Mouse (Mus musculus): ENCODE measurements around the gene Cdk5rap1.
A peak's percentile ranks its signal among the peaks of the same experiment; 100 is the strongest.

DNA sequence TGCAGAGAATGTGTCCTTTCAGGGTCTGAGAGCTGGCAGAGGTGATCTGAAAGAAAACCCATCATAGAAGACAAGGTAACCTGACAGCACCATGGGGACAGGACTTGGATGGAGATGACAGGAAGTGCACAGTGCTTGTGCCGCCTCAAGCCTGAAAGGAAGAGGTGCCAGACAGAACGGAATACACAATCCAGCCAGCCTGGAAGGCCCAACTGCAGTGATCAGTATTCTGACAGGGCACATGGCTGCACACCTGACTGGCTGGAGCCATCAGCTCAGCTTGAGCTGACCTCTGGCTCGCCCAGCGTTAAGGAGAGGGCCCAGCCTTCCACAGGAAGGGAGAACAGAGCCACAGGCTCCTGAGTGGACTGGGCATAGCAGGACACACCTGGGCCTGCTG lies 37.2 kb downstream of the Cdk5rap1 start:
- TF ChIP-seq CTCF (IDR thresholded peaks at IDR 0.05; ENCODE audit: low read depth, low read length) (no peak), POLR2A (IDR thresholded peaks at IDR 0.05; ENCODE audit: insufficient read depth, low read length) (no peak), EP300 (IDR thresholded peaks at IDR 0.05; ENCODE audit: insufficient read depth, low read depth, low read length) (peak; percentile 56; the same call in 1 of the 2 replicates)

All from ES-Bruce4 (cell line).